Mouse (Mus musculus) embryonic facial prominence, embryonic 11.5 days (tissue): Measurements from ENCODE around the gene Cdkal1. TPM values are rescaled to one million over a fixed set of nuclear protein-coding genes. Genes with fewer than 3 reads are reported as not detected.

Experiments
- ATAC-seq: fragments of 200-750 bp; cut with Nextera tagmentation; replicated peaks from 2 replicates; pipeline ENCODE4 v1.8.0; 2017; ENCODE audit warnings: low read depth; ENCODE audit not compliant: insufficient number of reproducible peaks, low FRiP score, low TSS enrichment
- DNase-seq: peaks from one replicate; pipeline ENCODE4 v3.0.0-alpha.2; 2015; ENCODE audit warnings: low spot score
- H3K27ac ChIP-seq: fragments of 300-500 bp; sonication (generic); replicated peaks from 2 replicates; pipeline ENCODE4 v1.5.1; 2014; ENCODE audit warnings: mild to moderate bottlenecking, low read depth, low read length, control low read depth
- H3K27me3 ChIP-seq: fragments of 300-500 bp; sonication (generic); 2 replicates; pipeline ENCODE4 v1.6.1; 2014; ENCODE audit warnings: mild to moderate bottlenecking, low read length, moderate library complexity, mixed read lengths; ENCODE audit not compliant: control insufficient read depth, insufficient read depth
- H3K36me3 ChIP-seq: fragments of 300-500 bp; sonication (generic); replicated peaks from 2 replicates; pipeline ENCODE4 v1.6.1; 2014; ENCODE audit warnings: low read depth, mild to moderate bottlenecking, low read length, moderate library complexity, mixed read lengths; ENCODE audit not compliant: control insufficient read depth, insufficient read depth
- H3K4me1 ChIP-seq: fragments of 300-500 bp; sonication (generic); 2 replicates; pipeline ENCODE4 v1.6.1; 2014; ENCODE audit warnings: low read length, mixed read lengths; ENCODE audit not compliant: control insufficient read depth, insufficient read depth
- H3K4me2 ChIP-seq: fragments of 300-500 bp; sonication (generic); 2 replicates; pipeline ENCODE4 v1.6.1; 2014; ENCODE audit warnings: low read depth, mild to moderate bottlenecking, control low read depth, low read length, moderate library complexity
- H3K4me3 ChIP-seq: fragments of 300-500 bp; sonication (generic); 2 replicates; pipeline ENCODE4 v1.5.1; 2014; ENCODE audit warnings: low read depth, low read length, control low read depth
- H3K9ac ChIP-seq: fragments of 300-500 bp; sonication (generic); replicated peaks from 2 replicates; pipeline ENCODE4 v1.6.1; 2014; ENCODE audit warnings: mild to moderate bottlenecking, control low read depth, low read length
- H3K9me3 ChIP-seq: fragments of 300-500 bp; sonication (generic); replicated peaks from 2 replicates; pipeline ENCODE4 v1.6.1; 2016; ENCODE audit warnings: mild to moderate bottlenecking, low read length, inconsistent platforms, mixed read lengths; ENCODE audit not compliant: control insufficient read depth
- WGBS: fragments of 180-500 bp; shearing (Covaris S2); extraction: QIAGEN DNeasy Blood & Tissue Kit; methylation state at CpG from one replicate; pipeline ENCODE4 v1.1.7; 2014; 5-methylcytosine and 5-hydroxymethylcytosine counted together
- polyA plus RNA-seq: library from polyadenylated mRNA; unstranded; fragments of >200 nt; fragmentation: Nextera tagmentation; extraction: Ambion mirVana; gene quantifications from 2 replicates; pipeline ENCODE4 v1.2.1, GENCODE M21; 2014

Cdkal1 gene
- polyA plus RNA-seq, 1 experiment from 2014 or later = 39.6 TPM

GRCm38 (mm10) chr13:29473779-29474178 is 381.7 kb downstream of the Cdkal1 start:
- no peak for ATAC-seq

GRCm38 (mm10) chr13:29462271-29462670 is 393.2 kb downstream of the Cdkal1 start:
- no peak for ATAC-seq
- H3K9ac ChIP-seq = no peak overlapping the region
- no peak overlapping the region for H3K27ac ChIP-seq
- DNase-seq = no peak
- no peaks in the 10 kb centered on the region for H3K4me1 ChIP-seq
- H3K4me2 ChIP-seq = no peak overlapping the region
- H3K27me3 ChIP-seq = no peaks in the 10 kb centered on the region
- H3K9me3 ChIP-seq = no peaks in the 10 kb centered on the region
- H3K4me3 ChIP-seq = no peak overlapping the region
- H3K36me3 ChIP-seq = no peaks in the 10 kb centered on the region
- WGBS = 90% methylated on average over 6 of the region's 6 CpGs

More at GRCm38 (mm10) chr13:29473779-29474178, 381.7 kb downstream of the Cdkal1 start:
- Histone ChIP-seq H3K27ac (no peak overlapping the region), H3K27me3 (no peaks in the 10 kb centered on the region), H3K4me3 (no peak overlapping the region), H3K36me3 (no peaks in the 10 kb centered on the region), H3K9me3 (no peaks in the 10 kb centered on the region), H3K4me1 (no peaks in the 10 kb centered on the region), H3K4me2 (no peak overlapping the region), H3K9ac (no peak overlapping the region)
- 88% methylated on average over 1 of the region's 1 CpGs for WGBS
- no peak for DNase-seq

DNA sequence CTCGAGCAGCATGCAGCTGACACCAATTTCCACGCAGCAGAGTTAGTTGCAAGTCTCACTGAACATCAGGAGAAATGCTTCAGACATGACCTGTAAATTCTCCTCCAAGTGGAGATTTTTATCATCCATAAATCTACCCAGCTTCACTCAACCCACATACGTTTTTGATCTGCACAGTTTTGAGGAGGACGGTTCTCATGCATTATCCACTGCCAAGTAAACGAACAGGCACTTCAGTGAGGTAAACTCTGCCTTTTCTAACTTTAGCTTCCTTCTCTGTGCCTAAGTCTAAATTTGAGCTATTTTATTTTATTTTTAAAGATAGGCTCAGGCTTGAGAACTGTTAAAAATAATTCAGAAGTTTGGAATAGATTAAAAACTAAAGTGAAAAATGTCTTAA is 394.7 kb downstream of the Cdkal1 start:
- Histone ChIP-seq H3K4me2 (no peak overlapping the region), H3K4me1 (no peaks in the 10 kb centered on the region), H3K27me3 (no peaks in the 10 kb centered on the region), H3K9ac (no peak overlapping the region), H3K36me3 (no peaks in the 10 kb centered on the region), H3K9me3 (no peaks in the 10 kb centered on the region), H3K27ac (no peak overlapping the region), H3K4me3 (no peak overlapping the region)
- ATAC-seq (no peak), DNase-seq (peak; percentile 50)
- WGBS = 41% methylated on average over 5 of the region's 5 CpGs

GRCm38 (mm10) chr13:29458385-29458784 is 397.1 kb downstream of the Cdkal1 start:
- H3K36me3 ChIP-seq = no peaks in the 10 kb centered on the region
- H3K4me3 ChIP-seq = no peak overlapping the region
- no peaks in the 10 kb centered on the region for H3K27me3 ChIP-seq
- 48% methylated on average over 1 of the region's 1 CpGs for WGBS
- no peak overlapping the region for H3K9ac ChIP-seq
- ATAC-seq (no peak), DNase-seq (no peak)
- H3K27ac ChIP-seq = no peak overlapping the region
- H3K4me2 ChIP-seq = no peak overlapping the region
- no peaks in the 10 kb centered on the region for H3K9me3 ChIP-seq
- H3K4me1 ChIP-seq = no peaks in the 10 kb centered on the region

DNA sequence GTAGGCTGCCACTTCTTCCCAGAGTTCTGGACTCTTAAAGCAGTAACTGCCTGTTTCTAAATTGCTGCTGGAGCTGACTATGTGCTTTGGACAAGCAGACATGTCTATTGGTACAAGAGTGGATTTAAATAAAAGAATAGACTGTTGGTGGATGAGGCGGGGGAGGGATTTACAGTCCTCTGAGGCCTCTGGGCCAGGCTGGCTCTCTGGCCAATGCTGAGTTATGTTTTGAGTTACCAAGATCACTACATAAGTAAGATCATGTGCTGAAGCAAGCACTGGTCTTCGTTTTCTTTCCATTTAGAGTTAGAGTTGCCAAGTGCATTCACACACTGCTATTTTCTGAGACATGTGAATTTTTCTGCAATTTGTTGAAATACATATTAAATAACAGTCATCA is 418.4 kb downstream of the Cdkal1 start:
- ATAC-seq = no peak
- H3K27me3 ChIP-seq = no peaks in the 10 kb centered on the region
- no peak overlapping the region for H3K27ac ChIP-seq
- no peaks in the 10 kb centered on the region for H3K4me1 ChIP-seq
- H3K4me2 ChIP-seq = no peak overlapping the region
- H3K4me3 ChIP-seq = no peak overlapping the region
- H3K9ac ChIP-seq = no peak overlapping the region
- 55% methylated on average over 2 of the region's 2 CpGs for WGBS
- H3K36me3 ChIP-seq = no peaks in the 10 kb centered on the region
- no peaks in the 10 kb centered on the region for H3K9me3 ChIP-seq
- DNase-seq = no peak

- DNase-seq (no peak), ATAC-seq (no peak)
- H3K4me1 ChIP-seq = no peaks in the 10 kb centered on the region
- 64% methylated on average over 4 of the region's 4 CpGs for WGBS
- no peaks in the 10 kb centered on the region for H3K36me3 ChIP-seq
- H3K27ac ChIP-seq = no peak overlapping the region
- no peak overlapping the region for H3K4me2 ChIP-seq
- no peaks in the 10 kb centered on the region for H3K27me3 ChIP-seq
- no peak overlapping the region for H3K9ac ChIP-seq
- no peaks in the 10 kb centered on the region for H3K9me3 ChIP-seq
- no peak overlapping the region for H3K4me3 ChIP-seq
These were observed 420.7 kb downstream of the Cdkal1 start for GRCm38 (mm10) chr13:29434726-29435125.

GRCm38 (mm10) chr13:29430919-29431318 is 424.6 kb downstream of the Cdkal1 start:
- H3K27me3 ChIP-seq = no peaks in the 10 kb centered on the region
- no peaks in the 10 kb centered on the region for H3K9me3 ChIP-seq
- H3K27ac ChIP-seq = no peak overlapping the region
- DNase-seq = no peak
- H3K9ac ChIP-seq = no peak overlapping the region
- no peak overlapping the region for H3K4me3 ChIP-seq
- no peaks in the 10 kb centered on the region for H3K36me3 ChIP-seq
- no peak for ATAC-seq
- no peaks in the 10 kb centered on the region for H3K4me1 ChIP-seq
- H3K4me2 ChIP-seq = no peak overlapping the region
- WGBS = 38% methylated on average over 4 of the region's 4 CpGs

DNA sequence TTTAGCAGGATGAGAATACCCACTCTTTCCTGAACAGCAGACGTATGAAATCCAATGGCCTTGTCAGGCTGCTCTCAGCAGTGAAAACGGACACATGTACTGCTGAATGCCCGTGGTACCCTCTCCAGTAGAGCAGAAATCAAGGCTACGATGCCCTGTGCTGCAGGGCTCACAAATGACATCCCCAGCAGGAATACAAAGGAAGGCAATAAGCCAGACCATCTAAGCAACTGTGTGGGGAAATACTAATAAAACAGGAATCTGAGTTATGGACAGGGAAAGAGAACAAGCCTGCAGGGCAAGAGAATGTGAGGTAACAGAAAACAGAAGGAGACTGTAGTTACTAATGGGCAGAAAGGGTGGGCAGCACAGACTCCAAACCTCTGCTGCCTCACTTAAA is 425.6 kb downstream of the Cdkal1 start:
- 64% methylated on average over 4 of the region's 4 CpGs for WGBS
- DNase-seq = no peak
- ATAC-seq = no peak

More for the DNA sequence above, 425.6 kb downstream of the Cdkal1 start:
- no peaks in the 10 kb centered on the region for H3K9me3 ChIP-seq
- H3K27me3 ChIP-seq = no peaks in the 10 kb centered on the region
- no peaks in the 10 kb centered on the region for H3K36me3 ChIP-seq
- H3K9ac ChIP-seq = no peak overlapping the region
- no peak overlapping the region for H3K4me3 ChIP-seq
- no peak overlapping the region for H3K27ac ChIP-seq
- H3K4me1 ChIP-seq = no peaks in the 10 kb centered on the region
- no peak overlapping the region for H3K4me2 ChIP-seq
